Mouse (Mus musculus) forebrain, postnatal 0 days (tissue): ENCODE measurements around the gene Kctd6. TPM values are rescaled to one million over a fixed set of nuclear protein-coding genes. Genes with fewer than 3 reads are reported as not detected.

Experiments used
- ATAC-seq: fragments of 200-750 bp; cut with Nextera tagmentation; 2 replicates; pipeline ENCODE4 v1.8.0; 2017; ENCODE audit warnings: mild to moderate bottlenecking, moderate library complexity
- DNase-seq: peaks from one replicate; pipeline ENCODE4 v3.0.0-alpha.2; 2015
- H3K27ac ChIP-seq: fragments of 300-500 bp; sonication (generic); 2 replicates; pipeline ENCODE4 v1.5.1; 2014; ENCODE audit warnings: low read depth, mild to moderate bottlenecking, antibody characterized with exemption, low read length, moderate library complexity, mixed read lengths
- H3K27me3 ChIP-seq: fragments of 300-500 bp; sonication (generic); 2 replicates; pipeline ENCODE4 v1.6.1; 2014; ENCODE audit warnings: mild to moderate bottlenecking, low read length, mixed read lengths; ENCODE audit not compliant: insufficient read depth
- H3K36me3 ChIP-seq: fragments of 300-500 bp; sonication (generic); 2 replicates; pipeline ENCODE4 v1.6.1; 2014; ENCODE audit warnings: mild to moderate bottlenecking, moderate library complexity; ENCODE audit not compliant: insufficient read depth
- H3K4me1 ChIP-seq: fragments of 300-500 bp; sonication (generic); 2 replicates; pipeline ENCODE4 v1.6.1; 2014; ENCODE audit warnings: antibody characterized with exemption; ENCODE audit not compliant: insufficient read depth
- H3K4me2 ChIP-seq: fragments of 300-500 bp; sonication (generic); 2 replicates; pipeline ENCODE4 v1.6.1; 2014; ENCODE audit warnings: low read depth, mild to moderate bottlenecking, moderate library complexity
- H3K4me3 ChIP-seq: fragments of 300-500 bp; sonication (generic); 2 replicates; pipeline ENCODE4 v1.5.1; 2014; ENCODE audit warnings: low read depth, low read length, mixed read lengths
- H3K9ac ChIP-seq: fragments of 300-500 bp; sonication (generic); 2 replicates; pipeline ENCODE4 v1.6.1; 2014; ENCODE audit warnings: mild to moderate bottlenecking
- H3K9me3 ChIP-seq: fragments of 300-500 bp; sonication (generic); 2 replicates; pipeline ENCODE4 v1.6.1; 2016; ENCODE audit warnings: low read length
- CTCF ChIP-seq: sonication (generic); IDR thresholded peaks from 2 replicates; pipeline ENCODE4 v1.5.1; 2016; ENCODE audit warnings: antibody characterized with exemption, control low read depth, low read depth
- WGBS: fragments of 180-500 bp; shearing (Covaris S2); extraction: QIAGEN DNeasy Blood & Tissue Kit; methylation state at CpG from one replicate; pipeline ENCODE4 v1.1.7; 2014; 5-methylcytosine and 5-hydroxymethylcytosine counted together
- polyA plus RNA-seq: library from polyadenylated mRNA; unstranded; fragments of >200 nt; fragmentation: Nextera tagmentation; extraction: Ambion mirVana; gene quantifications from 2 replicates; pipeline ENCODE4 v1.2.1, GENCODE M21; 2015
- total RNA-seq: library from RNA; depleted of rRNA; stranded (reverse); fragments of >200 nt; gene quantifications from 2 replicates; pipeline ENCODE4 v1.2.3, GENCODE M21; 2014

Gene Kctd6
- total and polyA plus RNA-seq, 2 experiments from 2014 or later: 27.0 to 42.0 TPM

GRCm38 (mm10) chr14:8201715-8202114, 12.2 kb upstream of the Kctd6 start:
- H3K9ac ChIP-seq: no peak overlapping the region
- H3K27me3 ChIP-seq: no peaks in the 10 kb centered on the region
- no peak for DNase-seq
- no peaks in the 10 kb centered on the region for H3K36me3 ChIP-seq
- H3K27ac ChIP-seq: no peak overlapping the region
- 85% methylated on average over 3 of the region's 3 CpGs for WGBS
- no peak for ATAC-seq
- H3K9me3 ChIP-seq: no peaks in the 10 kb centered on the region
- no peak overlapping the region for H3K4me2 ChIP-seq
- no peak overlapping the region for H3K4me3 ChIP-seq
- no peak for TF ChIP-seq CTCF
- no peaks in the 10 kb centered on the region for H3K4me1 ChIP-seq

GRCm38 (mm10) chr14:8206179-8206910, 7.6 kb upstream of the Kctd6 start:
- no peak overlapping the region for H3K4me2 ChIP-seq
- H3K27ac ChIP-seq: no peak overlapping the region
- no peaks in the 10 kb centered on the region for H3K9me3 ChIP-seq
- DNase-seq (no peak), ATAC-seq (no peak)
- no peaks in the 10 kb centered on the region for H3K36me3 ChIP-seq
- H3K9ac ChIP-seq: no peak overlapping the region
- H3K4me3 ChIP-seq: no peak overlapping the region
- WGBS: 52% methylated on average over 9 of the region's 9 CpGs
- no peaks in the 10 kb centered on the region for H3K27me3 ChIP-seq
- TF ChIP-seq CTCF: no peak
- H3K4me1 ChIP-seq: peaks cover 6% of the 10 kb centered on the region; the same call in 1 of the 2 replicates

GRCm38 (mm10) chr14:8207105-8207504, 6.8 kb upstream of the Kctd6 start:
- H3K9ac ChIP-seq: no peak overlapping the region
- no peaks in the 10 kb centered on the region for H3K36me3 ChIP-seq
- no peaks in the 10 kb centered on the region for H3K9me3 ChIP-seq
- WGBS: 15% methylated on average over 5 of the region's 5 CpGs
- H3K4me3 ChIP-seq: no peak overlapping the region
- no peak overlapping the region for H3K27ac ChIP-seq
- ATAC-seq (peak; percentile 26; the same call in 1 of the 2 replicates), DNase-seq (no peak)
- H3K27me3 ChIP-seq: no peaks in the 10 kb centered on the region
- H3K4me1 ChIP-seq: peaks cover 6% of the 10 kb centered on the region; the same call in 1 of the 2 replicates
- no peak overlapping the region for H3K4me2 ChIP-seq
- no peak for TF ChIP-seq CTCF

GRCm38 (mm10) chr14:8207543-8207942, 6.4 kb upstream of the Kctd6 start:
- 57% methylated on average over 5 of the region's 5 CpGs for WGBS

GRCm38 (mm10) chr14:8208876-8209275, 5.1 kb upstream of the Kctd6 start:
- no peak for TF ChIP-seq CTCF
- whole genome bisulfite sequencing: 47% methylated on average over 3 of the region's 3 CpGs
- Histone ChIP-seq H3K4me3 (no peak overlapping the region), H3K9me3 (no peaks in the 10 kb centered on the region), H3K36me3 (no peaks in the 10 kb centered on the region), H3K27me3 (no peaks in the 10 kb centered on the region), H3K27ac (no peak overlapping the region), H3K4me2 (no peak overlapping the region), H3K9ac (no peak overlapping the region), H3K4me1 (peaks cover 6% of the 10 kb centered on the region; the same call in 1 of the 2 replicates)
- peak; percentile 74 for DNase-seq
- ATAC-seq: peak; percentile 59

More at GRCm38 (mm10) chr14:8207543-8207942, 6.4 kb upstream of the Kctd6 start:
- H3K27ac ChIP-seq: no peak overlapping the region
- H3K36me3 ChIP-seq: no peaks in the 10 kb centered on the region
- ATAC-seq (no peak), DNase-seq (no peak)
- H3K4me2 ChIP-seq: no peak overlapping the region
- no peaks in the 10 kb centered on the region for H3K9me3 ChIP-seq
- TF ChIP-seq CTCF: no peak
- H3K27me3 ChIP-seq: no peaks in the 10 kb centered on the region
- H3K4me1 ChIP-seq: peaks cover 6% of the 10 kb centered on the region; the same call in 1 of the 2 replicates
- H3K9ac ChIP-seq: no peak overlapping the region
- H3K4me3 ChIP-seq: no peak overlapping the region

- TF ChIP-seq CTCF: no peak
- no peaks in the 10 kb centered on the region for H3K36me3 ChIP-seq
These were observed 4.0 kb upstream of the Kctd6 start for GRCm38 (mm10) chr14:8209896-8210295.

GRCm38 (mm10) chr14:8212996-8213395, 944 bp upstream of the Kctd6 start:
- Histone ChIP-seq H3K9me3 (no peaks in the 10 kb centered on the region), H3K36me3 (no peaks in the 10 kb centered on the region), H3K4me2 (no peak overlapping the region), H3K4me1 (peaks cover 6% of the 10 kb centered on the region), H3K4me3 (no peak overlapping the region), H3K27ac (no peak overlapping the region), H3K9ac (no peak overlapping the region), H3K27me3 (no peaks in the 10 kb centered on the region)
- TF ChIP-seq CTCF: no peak
- WGBS: 73% methylated on average over 2 of the region's 2 CpGs
- DNase-seq: no peak
- no peak for ATAC-seq

More at GRCm38 (mm10) chr14:8209896-8210295, 4.0 kb upstream of the Kctd6 start:
- Histone ChIP-seq H3K27ac (no peak overlapping the region), H3K9ac (no peak overlapping the region), H3K4me2 (no peak overlapping the region), H3K27me3 (no peaks in the 10 kb centered on the region), H3K9me3 (no peaks in the 10 kb centered on the region), H3K4me1 (peaks cover 6% of the 10 kb centered on the region; the same call in 1 of the 2 replicates), H3K4me3 (no peak overlapping the region)
- DNase-seq: no peak
- ATAC-seq: no peak
- WGBS: 74% methylated on average over 2 of the region's 2 CpGs
